Mouse (Mus musculus) left cerebral cortex, postnatal 25 days (tissue): ENCODE results near the gene Lef1. TPM values are rescaled to one million over a fixed set of nuclear protein-coding genes. Genes with fewer than 3 reads are reported as not detected.

Experiments
- DNase-seq, 2 experiments: peaks; one replicate each; pipeline ENCODE4 v3.0.0; 2022; ENCODE audit warnings: low spot score in 2 of 2, mixed read lengths in 1 of 2
- intact Hi-C: fragments of 180-260 bp; cut with DNase I; formaldehyde crosslinking; loops from one replicate; pipeline ENCODE4 v1.15.1; 2025
- total RNA-seq, 2 experiments: library from RNA; stranded (reverse); gene quantifications; 2 replicates each; pipeline ENCODE4 v1.2.3; 2021

The Lef1 gene
- total RNA-seq, 2 experiments from 2014 or later: 6.3 to 6.4 TPM

DNA sequence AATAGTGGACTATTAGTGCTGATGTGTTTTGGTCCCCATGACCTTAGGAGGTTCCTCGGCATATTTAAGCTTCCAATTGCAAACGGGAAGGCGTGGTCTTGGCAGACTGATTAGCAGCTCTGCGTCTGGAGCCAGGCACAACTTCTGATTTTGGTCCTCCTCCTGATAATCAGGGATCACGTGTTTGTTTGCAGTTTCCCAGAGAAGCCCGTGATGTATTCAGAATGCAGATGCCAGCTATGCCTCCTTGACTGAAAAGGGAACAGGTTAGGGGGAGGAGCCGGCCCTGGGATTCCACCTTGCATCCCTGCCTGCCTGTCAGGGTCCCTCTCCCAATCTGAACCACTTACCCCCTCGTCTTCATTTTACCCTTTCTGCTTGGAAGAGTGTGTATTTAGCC is 26.2 kb downstream of the Lef1 start:
- DNase-seq: no peak
- intact Hi-C loops: no loop called here

DNA sequence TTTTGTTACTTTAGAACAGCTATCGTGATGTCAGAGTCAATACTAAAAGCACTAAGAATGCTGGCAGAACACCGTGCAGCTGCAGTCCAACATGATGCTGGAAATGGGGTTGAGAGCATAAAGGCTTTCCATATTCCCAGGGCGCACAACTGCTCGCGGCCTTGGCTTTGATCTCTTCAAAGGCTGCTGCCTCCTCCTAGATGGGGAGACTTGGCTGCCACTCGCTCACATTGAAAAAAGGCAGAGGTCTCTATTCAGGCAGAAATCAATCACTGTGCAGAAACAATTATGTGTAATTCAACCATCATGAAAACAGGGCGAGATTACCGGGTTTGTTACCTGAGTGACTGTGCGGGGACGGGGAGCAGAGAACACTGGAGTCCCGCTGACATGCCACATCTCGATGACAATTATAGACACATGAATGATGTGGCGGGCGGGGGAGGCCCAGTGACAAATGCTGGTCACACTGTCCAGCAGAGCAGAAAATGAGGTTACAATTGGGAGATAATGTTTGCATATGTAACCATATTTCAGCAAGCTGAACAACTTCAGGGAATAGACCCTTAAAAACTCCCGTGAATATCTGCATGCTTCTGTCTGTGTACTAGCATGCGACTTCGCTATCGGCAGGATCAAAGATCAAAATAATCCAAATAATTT is 27.0 kb downstream of the Lef1 start:
- intact Hi-C loops: no loop called here
- peak in 1 of 2 experiments; percentile 8 for DNase-seq

DNA sequence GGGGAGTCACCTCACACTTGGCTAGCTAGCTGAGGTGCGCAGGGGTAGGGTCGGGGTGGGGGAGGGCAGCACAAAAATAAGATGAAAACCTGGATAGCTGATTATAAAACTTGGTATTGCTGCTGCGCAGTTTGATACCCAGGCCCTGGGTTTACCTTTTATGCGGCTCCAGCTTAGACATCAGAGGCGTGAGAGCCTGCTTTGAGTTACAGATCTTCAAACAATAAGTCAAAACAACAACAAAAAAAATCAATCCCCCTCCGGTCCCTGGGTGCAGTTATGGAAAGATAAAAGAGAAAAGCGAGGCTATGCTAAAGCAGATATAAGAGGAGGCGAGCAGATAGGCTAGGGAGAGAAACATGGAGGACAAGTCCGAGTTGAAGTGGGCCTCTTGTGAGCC is 28.0 kb downstream of the Lef1 start:
- DNase-seq: no peak

DNA sequence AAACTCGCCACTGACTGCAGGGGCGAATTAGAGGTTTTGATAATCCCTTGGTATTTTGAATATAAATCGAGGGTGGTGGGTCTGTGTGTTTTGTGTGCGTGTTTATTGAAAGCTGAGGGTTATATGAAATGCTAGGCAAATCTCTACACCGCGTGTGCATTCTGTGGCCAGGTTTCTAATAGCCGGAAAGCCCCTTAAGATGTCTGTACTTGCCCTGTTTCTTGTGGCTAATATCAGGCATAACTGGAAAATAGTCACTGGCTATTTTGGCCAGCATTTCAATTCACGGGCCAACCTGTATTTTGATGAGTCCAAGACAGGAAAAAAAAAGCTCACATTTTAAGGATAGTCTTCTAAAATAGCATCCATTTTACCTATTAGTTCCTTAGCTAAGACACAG is 28.5 kb downstream of the Lef1 start:
- intact Hi-C loops: no loop called here
- DNase-seq: no peak

More for the DNA sequence above, 28.0 kb downstream of the Lef1 start:
- intact Hi-C loops: no loop called here

DNA sequence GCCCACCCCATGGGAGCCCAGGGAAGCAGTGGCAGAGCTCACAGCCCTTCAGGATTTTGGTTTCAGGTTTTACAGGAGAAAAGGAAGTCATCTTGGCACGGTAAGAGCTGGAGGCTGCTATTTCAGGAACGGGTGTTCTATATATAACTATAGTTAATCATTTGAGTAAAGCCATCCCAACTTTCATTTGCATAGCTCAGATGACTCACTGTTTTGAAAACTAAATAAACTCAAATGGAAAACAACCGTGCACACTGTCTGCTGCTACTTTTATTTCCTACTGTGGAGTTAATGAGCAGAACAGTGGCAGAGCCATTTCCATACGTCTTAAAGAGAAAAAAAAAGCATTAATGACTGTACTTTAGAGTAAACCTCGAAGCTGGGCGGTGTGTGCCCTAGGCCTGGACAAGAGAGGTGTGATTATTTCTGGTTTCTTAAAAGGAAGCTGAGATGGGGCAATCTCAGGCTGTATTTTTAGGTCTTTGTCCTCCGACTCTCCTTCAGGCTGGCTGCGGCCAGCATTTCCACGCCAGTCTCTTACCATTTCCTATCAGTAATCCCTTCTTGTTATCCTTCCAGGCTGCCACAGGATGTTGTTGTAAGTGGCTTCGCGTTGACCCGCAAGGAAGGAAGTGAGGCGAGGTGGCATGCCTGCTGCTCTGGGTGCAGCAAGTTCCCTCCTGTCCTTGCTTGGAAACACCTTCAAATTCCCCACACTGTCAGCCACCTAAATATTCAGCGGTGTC is 29.2 kb downstream of the Lef1 start:
- intact Hi-C loops: no loop called here
- peak; percentile 4 to 27 for DNase-seq

DNA sequence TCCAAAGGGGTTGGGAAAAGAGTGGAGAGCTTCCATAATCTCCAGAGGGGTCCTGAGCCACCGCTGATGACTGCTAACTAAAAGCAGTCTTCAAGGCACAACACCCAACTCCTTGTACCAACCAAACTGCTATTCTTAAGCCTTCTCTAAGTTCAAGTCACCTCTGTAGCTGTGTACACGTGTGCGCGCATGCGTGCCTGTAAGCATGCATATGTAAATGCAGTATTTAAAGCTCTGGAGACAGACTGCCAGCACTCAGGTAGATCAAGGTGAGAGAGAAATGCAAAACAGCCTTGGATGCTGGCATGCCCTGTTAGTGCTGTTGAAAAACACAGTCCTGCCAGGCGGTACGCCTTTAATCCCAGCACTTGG is 29.8 kb downstream of the Lef1 start:
- intact Hi-C loops: no loop called here
- no peak for DNase-seq

DNA sequence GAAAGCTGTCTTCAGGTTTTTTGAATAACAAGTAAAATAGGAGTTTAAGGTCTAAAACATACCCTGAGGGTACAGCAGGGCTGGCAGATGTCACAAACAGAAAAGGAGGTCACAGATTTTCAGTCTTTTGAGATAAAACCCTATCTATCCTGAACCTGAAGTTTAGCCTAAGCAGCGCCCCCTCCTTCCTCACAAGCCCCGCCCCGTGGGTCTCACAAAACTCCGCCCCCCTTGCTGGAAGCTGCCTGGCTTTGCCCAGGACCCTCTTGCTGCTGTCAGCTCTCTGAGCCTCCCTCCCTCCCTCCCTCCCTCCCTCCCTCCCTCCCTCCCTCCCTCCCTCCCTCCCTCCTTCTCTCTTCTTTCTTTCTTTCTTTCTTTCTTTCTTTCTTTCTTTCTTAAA is 31.3 kb downstream of the Lef1 start:
- no peak for DNase-seq
- intact Hi-C loops: no loop called here

DNA sequence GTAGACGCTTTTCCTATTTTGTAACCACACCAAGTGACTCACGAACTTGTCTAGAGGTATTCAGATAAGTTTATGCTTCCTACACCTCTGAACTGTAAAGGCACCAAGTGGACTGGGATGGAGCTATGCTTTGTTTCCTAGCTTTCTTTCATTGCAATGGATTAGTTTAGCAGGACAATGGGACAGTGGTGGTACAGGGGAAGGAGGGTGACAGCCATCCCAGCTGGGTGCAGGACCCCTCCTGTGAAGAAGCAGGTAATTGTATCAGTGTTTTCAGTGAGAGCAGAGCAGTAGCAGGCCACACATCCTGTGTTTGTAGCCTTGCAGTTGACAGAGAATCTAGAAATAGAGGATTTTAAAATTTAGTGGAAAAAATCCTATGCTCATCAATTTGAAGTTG is 34.0 kb downstream of the Lef1 start:
- intact Hi-C loops: no loop called here
- no peak for DNase-seq

DNA sequence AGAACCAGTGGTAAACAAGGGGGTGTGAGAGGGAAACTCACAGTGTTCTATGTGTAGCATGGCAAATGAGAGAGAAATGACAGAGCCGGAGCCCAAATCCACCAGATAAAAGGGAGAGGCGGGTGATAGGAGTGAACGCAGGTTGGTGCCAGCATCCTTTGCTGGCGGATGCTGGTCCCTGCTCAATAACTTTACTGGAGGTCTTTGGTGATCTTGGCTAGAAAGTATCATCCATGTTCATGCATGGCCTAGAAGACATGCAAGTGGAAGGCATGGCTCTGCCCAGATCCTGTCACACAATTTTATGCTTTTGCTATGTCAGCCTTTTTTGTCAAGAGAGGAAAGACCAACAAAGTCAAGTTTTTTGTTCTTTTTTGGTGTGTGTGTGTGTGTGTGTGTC is 42.6 kb downstream of the Lef1 start:
- no peak for DNase-seq
- intact Hi-C loops: no loop called here

DNA sequence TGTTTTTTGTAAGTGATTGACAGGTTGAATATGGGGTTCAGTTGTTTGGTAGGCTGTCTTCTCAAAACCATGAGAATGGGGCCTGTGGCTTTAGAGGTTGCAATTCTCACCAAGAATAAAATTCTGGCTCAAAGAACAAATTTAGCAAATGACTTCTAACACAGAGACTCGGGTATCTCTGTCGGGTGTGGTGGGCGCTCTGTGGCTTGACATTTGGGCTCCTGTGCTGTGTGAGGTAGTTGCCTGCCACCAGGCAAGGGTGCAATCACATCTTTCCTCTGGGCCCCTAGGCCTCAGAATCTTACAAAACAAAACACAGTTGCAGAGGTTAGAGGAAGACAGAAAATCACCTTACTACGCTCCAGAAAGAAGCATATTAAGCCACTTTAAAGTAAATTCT is 43.6 kb downstream of the Lef1 start:
- intact Hi-C loops: no loop called here
- no peak for DNase-seq

DNA sequence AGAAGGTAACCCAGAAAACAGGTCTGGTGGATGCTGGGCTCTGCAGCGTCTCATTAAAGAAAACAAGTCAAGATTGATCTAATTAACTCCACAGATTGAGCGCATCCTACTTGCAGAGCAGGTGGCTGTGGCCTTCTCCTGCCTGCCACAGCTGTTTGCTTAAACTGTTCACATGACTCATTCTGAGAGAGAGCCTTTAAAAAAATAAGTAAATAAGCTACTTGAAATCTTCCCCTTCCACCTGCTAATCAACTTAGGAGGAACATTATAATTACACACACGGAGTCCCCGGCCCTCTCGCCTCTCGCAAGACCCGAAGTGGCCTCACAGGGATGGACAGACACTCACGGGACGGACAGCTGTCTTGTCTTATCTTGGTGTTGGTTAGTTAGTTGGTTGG is 44.3 kb downstream of the Lef1 start:
- intact Hi-C loops: no loop called here
- no peak for DNase-seq

DNA sequence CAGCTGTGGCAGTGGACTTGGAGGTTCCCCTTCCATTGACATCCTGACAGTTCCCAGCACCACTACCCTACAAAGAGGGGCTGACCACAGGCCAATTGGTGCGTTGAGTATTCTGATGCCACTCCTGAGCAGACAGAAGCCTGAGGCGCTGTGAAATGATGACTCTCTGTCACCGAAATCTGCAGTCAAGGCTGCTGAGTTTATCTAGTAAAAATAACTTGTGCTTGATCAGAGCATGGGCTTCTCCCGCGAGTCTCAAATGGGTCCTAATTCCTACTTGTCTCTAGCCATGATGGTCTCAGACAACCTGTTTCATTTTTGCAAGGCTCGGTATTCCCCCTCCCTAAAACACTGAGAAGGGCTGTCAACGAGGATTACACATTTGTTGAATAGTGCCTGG is 44.8 kb downstream of the Lef1 start:
- DNase-seq: no peak
- intact Hi-C loops: loop anchor here (5.0 kb wide), 1 partner anchor 43 kb away; the partner anchor contains the start of gene Lef1

DNA sequence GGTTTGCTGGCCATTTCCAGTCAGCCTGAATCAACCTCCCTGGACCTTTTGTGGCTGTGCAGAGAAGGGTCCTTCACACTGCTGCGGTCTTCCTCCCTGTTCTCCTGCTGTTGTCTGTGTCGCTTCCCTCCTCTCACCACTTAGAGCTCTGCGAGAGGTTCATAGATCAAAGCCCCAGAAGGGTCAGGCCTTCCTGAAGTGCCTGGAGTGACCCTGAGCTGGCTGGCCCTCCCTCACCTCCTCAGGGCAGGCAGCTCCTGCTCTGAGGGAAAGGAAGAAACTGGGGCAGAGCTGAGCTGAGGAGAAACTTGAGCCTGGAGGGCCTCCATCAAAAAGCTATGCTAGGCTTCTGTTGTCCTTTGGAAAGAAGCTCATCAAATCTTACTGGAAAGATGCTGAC is 45.4 kb downstream of the Lef1 start:
- no peak for DNase-seq
- intact Hi-C loops: loop anchor here (5.0 kb wide), 1 partner anchor 43 kb away; the partner anchor contains the start of gene Lef1

DNA sequence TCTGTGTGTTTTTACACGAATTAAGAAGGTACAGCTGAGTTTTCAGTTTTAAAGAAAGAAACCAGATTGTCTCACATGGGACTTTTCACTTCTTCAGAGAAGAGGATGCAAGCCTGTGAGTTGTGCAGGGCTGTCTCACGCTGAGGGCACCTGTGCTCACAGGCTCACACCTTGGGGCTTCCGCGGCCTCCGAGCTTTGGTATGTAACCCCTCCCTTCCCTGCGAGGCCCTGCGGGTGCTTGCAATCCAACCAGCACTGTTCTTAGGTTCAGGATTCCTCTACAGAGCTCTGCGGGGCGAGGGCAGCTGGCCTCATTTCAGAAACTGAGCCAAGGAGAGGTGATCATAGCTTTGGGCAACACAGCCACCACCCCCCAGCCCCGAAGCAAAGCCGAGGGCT is 46.1 kb downstream of the Lef1 start:
- intact Hi-C loops: loop anchor here (5.0 kb wide), 1 partner anchor 44 kb away; the partner anchor contains the start of gene Lef1

DNA sequence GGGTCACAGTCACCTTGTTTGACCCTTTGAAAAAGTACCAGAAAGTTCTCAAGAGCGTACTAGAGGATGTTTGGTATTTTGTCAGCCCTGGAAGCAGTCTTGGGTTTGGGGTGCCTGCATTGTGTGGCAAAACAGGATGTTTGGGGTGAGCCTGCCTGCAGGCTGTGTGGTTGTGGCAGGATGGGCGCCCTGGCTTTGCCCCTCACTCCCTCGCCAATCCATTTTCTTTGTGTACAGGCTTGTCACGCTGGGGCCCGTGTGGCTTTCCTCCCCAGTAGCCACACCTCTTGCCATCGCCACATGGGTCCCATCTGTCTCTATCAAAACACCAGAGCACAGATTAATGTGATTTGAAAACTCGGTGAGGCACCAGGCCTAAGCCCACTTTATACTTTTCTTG is 47.2 kb downstream of the Lef1 start:
- intact Hi-C loops: loop anchor here (5.0 kb wide), 1 partner anchor 45 kb away; the partner anchor contains the start of gene Lef1

More for the DNA sequence above, 46.1 kb downstream of the Lef1 start:
- DNase-seq: no peak

DNA sequence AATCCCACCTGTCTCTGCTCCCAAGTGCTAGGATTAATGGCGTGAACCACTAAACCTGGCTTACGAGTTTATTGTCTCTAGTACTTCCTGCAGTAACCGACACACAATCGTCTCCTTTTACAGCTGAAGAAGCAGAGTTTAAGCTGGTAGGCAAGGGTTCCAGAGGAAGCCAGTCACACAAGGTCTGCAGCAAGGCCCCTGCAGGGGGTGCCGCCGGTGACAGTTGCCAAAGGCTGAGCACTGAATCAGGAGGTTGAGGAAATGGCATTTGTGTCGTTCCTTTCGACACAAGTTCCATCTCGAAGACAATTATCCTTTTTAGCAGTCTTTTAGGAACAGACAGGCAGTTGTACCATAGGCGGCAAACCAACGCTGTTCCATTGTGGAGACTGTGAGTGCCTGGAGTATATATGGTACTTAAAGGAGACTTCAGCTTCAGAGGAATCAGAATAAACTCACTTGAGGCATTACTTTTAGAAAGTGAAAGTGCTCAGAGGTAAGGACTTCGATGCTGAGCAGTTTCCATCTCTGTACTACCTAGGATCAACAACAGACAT is 49.0 kb downstream of the Lef1 start:
- intact Hi-C loops: loop anchor here (5.0 kb wide), 1 partner anchor 47 kb away; the partner anchor contains the start of gene Lef1
- DNase-seq: no peak

More for the DNA sequence above, 47.2 kb downstream of the Lef1 start:
- no peak for DNase-seq

DNA sequence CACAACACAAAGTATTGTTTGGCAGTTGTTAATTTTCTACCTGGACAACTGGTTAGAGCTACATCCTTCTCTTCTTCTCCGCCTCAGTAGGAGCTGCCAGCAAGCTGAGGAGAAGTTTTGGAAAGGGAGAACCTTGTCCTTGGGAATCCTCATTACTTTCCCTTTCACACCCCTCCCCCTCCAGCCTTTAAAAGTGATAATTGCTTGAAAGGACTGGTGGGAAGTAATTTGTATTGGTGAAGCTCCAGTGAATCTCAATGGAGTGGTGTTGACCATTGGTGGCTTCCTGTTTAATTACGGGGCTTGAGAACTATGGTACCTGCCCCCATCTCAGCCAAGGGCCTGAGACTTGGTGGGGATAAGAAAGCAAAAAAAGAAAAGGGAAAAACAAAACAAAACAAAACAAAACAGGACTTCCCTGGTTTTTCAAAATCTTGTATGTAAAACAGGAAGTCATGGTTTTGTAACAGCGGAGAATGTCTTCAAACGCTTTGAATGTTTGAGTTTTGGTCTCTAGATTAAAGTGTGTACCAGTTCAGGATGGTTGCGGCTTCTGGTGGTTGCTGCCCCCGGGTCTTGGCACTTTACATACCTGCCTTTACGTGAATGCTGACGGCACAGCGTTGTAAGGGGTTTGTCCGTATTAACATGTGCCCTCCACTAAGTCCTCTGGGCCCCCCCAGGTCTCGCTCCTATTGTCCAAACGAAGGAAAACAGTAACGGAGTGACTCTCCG is 49.8 kb downstream of the Lef1 start:
- DNase-seq: no peak
- intact Hi-C loops: loop anchor here (5.0 kb wide), 1 partner anchor 48 kb away; the partner anchor contains the start of gene Lef1

DNA sequence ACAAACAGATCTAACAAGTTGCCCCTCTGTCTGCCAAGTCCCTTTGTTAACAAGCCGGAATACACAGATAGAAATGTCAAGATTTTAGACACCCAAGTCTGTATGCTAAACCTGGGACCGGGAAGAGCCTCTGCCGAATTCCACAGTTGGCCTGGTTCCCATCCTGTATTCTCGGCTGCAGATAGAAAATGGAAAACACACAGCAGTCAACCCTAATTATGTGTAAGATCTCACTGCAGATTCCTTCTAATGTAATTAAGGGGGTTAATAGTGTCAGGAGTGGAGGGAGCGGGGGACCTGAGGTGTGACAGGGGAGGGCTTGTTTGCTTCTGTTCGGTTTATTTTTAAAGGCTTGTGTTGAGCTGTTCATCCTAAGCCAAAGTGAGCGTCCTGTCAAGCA is 50.6 kb downstream of the Lef1 start:
- no peak for DNase-seq
- intact Hi-C loops: no loop called here

DNA sequence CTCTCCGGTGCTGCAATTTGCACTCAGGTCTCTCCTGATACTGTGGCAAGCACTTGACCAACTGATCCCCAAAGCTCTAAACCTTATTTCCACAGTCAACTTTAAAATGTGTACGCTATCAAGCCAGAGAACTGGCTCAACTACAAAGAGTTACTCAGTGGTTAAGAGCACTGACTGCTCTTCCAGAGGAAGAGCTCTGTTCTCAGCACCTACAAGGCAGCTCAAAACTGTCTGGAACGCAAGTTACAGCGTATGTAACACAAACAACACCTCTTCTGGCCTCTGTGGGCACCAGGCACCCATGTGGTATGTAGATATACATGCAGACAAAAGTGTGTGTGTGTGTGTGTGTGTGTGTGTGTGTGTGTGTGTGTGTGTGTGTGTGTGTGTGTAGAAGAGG is 57.5 kb downstream of the Lef1 start:
- intact Hi-C loops: no loop called here
- DNase-seq: no peak

DNA sequence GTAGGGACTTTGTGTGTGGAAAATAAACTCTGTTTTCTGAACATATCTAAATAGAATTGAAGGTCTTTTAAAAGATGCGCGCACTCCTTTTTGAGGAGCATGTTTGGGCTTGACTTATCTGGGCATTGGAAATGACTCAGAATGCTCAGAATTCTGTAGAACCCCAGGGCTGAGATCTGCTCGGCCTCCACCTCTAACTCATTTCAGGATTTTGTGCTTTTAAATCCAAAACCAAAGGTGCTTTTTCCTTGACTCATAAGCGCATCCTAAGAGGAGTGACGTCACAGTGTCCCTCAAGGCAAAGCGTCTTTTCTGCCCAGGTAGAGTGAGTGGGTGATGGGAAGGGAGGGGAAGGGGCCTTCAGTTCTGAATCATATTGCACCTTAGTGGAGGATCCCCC is 58.9 kb downstream of the Lef1 start:
- DNase-seq: no peak
- intact Hi-C loops: no loop called here
